Mouse (Mus musculus): ENCODE results near the gene Ppan. TPM values are rescaled to one million over a fixed set of nuclear protein-coding genes. Genes with fewer than 3 reads are reported as not detected.

Gene Ppan
- polyA plus RNA-seq, 1 experiment from 2014 or later = 32.4 TPM

- ATAC-seq (no peak), DNase-seq (no peak)
- Histone ChIP-seq H3K4me2 (ENCODE audit: low read depth, low read length) (no peak overlapping the region), H3K4me1 (ENCODE audit: insufficient read depth) (0 out of 2 replicates have a peak, but pooled peaks cover 3% of the 10 kb centered on the region), H3K27me3 (ENCODE audit: insufficient read depth, low read length) (no peaks in the 10 kb centered on the region), H3K9me3 (ENCODE audit: low read length) (no peaks in the 10 kb centered on the region), H3K36me3 (replicated peaks; ENCODE audit: insufficient read depth, low read length) (peaks cover 16% of the 10 kb centered on the region), H3K27ac (ENCODE audit: low read depth) (no peak overlapping the region), H3K9ac (replicated peaks) (no peak overlapping the region), H3K4me3 (ENCODE audit: low read depth, low read length) (no peak overlapping the region)
- 73% methylated on average over 12 of the region's 12 CpGs for WGBS (ENCODE audit: insufficient replicate concordance)
- peak; percentile 28; the same call in 1 of the 2 replicates for TF ChIP-seq CTCF (IDR thresholded peaks at IDR 0.05; ENCODE audit: low read depth)
- TF ChIP-seq EP300 (IDR thresholded peaks at IDR 0.05; ENCODE audit: low read depth) = no peak
Measured at GRCm38 (mm10) chr9:20870211-20871173, 17.5 kb upstream of the Ppan start.

DNA sequence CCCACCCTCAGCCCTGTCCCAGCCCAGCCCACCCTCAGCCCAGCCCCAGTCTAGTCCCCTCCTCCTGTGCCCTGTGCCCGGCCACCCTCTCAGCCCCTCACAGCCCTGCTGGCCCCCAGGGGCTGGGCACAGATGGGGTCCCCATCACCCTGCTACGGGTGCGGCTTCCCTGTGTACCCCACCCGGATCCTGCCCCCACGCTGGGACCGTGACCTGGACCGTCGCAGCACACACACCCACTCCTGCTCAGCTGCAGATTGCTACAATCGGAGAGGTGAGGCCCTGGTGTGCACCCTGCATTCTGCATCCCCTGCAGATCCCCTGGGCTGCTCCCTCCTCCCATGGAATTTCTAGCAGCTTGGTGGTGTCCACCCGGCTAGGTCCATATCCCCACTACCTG is 15.0 kb upstream of the Ppan start:
- TF ChIP-seq EP300 (IDR thresholded peaks at IDR 0.05; ENCODE audit: low read depth) = no peak
- no peak for TF ChIP-seq CTCF (IDR thresholded peaks at IDR 0.05; ENCODE audit: low read depth)
- Histone ChIP-seq H3K4me1 (ENCODE audit: insufficient read depth) (0 out of 2 replicates have a peak, but pooled peaks cover 7% of the 10 kb centered on the region), H3K9me3 (ENCODE audit: low read length) (no peaks in the 10 kb centered on the region), H3K4me3 (ENCODE audit: low read depth, low read length) (no peak overlapping the region), H3K36me3 (replicated peaks; ENCODE audit: insufficient read depth, low read length) (peaks cover 16% of the 10 kb centered on the region), H3K27ac (ENCODE audit: low read depth) (no peak overlapping the region), H3K9ac (replicated peaks) (no peak overlapping the region), H3K4me2 (ENCODE audit: low read depth, low read length) (no peak overlapping the region), H3K27me3 (ENCODE audit: insufficient read depth, low read length) (no peaks in the 10 kb centered on the region)
- ATAC-seq (no peak), DNase-seq (no peak)
- 88% methylated on average over 10 of the region's 10 CpGs for WGBS (ENCODE audit: insufficient replicate concordance)

DNA sequence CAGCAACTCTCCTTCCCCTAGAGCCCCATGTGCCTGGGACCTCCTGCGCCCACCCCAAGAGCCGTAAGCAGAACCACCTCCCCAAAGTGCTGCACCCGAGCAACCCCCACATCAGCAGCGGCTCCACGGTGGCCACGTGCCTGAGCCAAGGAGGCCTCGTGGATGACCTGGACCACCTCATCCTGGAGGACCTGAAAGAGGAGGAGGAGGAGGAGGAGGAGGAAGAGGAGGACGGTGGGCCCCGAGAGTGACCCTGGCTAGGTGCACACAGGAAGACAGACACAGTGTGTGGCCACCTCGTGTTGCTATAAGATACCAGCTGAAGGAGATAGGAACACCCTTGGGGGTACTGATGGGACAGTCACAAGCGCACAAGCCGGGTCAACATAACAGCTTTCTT is 14.5 kb upstream of the Ppan start:
- Histone ChIP-seq H3K9ac (replicated peaks) (no peak overlapping the region), H3K4me3 (ENCODE audit: low read depth, low read length) (no peak overlapping the region), H3K4me2 (ENCODE audit: low read depth, low read length) (no peak overlapping the region), H3K9me3 (ENCODE audit: low read length) (no peaks in the 10 kb centered on the region), H3K4me1 (ENCODE audit: insufficient read depth) (0 out of 2 replicates have a peak, but pooled peaks cover 7% of the 10 kb centered on the region), H3K27me3 (ENCODE audit: insufficient read depth, low read length) (no peaks in the 10 kb centered on the region), H3K27ac (ENCODE audit: low read depth) (no peak overlapping the region), H3K36me3 (replicated peaks; ENCODE audit: insufficient read depth, low read length) (peaks cover 16% of the 10 kb centered on the region)
- WGBS (ENCODE audit: insufficient replicate concordance) = 86% methylated on average over 12 of the region's 12 CpGs
- DNase-seq = no peak
- ATAC-seq = no peak
- TF ChIP-seq EP300 (IDR thresholded peaks at IDR 0.05; ENCODE audit: low read depth) (no peak), CTCF (IDR thresholded peaks at IDR 0.05; ENCODE audit: low read depth) (no peak)

DNA sequence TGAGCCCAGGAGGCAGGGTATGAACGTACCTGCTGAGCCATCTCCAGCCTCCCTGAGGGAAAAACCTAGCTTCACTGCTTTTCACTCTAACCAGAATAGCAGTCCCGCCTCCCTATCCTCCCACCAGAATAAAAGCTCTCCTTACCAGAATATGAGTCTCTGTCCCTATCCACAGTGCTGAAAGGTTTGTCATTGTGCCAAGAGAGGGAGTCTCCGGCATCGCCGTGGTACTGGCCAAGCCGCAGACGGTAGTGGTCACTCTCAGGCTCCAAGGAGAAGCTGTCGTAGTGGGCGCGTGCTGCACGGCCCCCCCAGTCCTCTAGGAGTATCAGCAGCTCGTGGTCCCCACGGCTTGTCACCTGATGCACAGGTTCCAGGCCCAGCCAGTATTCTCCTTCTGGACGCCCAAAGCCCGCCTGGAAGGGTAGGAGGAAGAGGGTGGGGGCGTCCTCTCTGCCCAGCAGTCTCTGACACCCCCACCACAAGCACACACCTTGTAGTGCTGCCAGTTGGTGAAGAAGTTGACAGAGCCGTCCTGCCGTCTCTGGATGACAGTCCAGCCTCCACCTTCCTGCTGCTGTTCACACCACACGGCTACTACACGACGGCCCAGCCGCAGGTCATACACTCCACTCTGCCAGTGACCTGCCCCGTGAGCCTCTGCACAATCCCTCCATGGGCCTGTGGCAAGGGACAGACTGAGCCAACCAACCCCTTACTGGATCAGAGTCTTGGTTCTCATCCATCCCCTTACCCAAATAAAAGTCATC is 12.8 kb upstream of the Ppan start:
- H3K4me2 ChIP-seq (ENCODE audit: low read depth, low read length) = no peak overlapping the region
- 76% methylated on average over 23 of the region's 23 CpGs for WGBS (ENCODE audit: insufficient replicate concordance)
- ATAC-seq (no peak), DNase-seq (no peak)
- no peak overlapping the region for H3K27ac ChIP-seq (ENCODE audit: low read depth)
- H3K36me3 ChIP-seq (replicated peaks; ENCODE audit: insufficient read depth, low read length) = peaks cover 13% of the 10 kb centered on the region
- 0 out of 2 replicates have a peak, but pooled peaks cover 7% of the 10 kb centered on the region for H3K4me1 ChIP-seq (ENCODE audit: insufficient read depth)
- H3K9ac ChIP-seq (replicated peaks) = no peak overlapping the region
- H3K27me3 ChIP-seq (ENCODE audit: insufficient read depth, low read length) = no peaks in the 10 kb centered on the region
- H3K9me3 ChIP-seq (ENCODE audit: low read length) = no peaks in the 10 kb centered on the region
- TF ChIP-seq CTCF (IDR thresholded peaks at IDR 0.05; ENCODE audit: low read depth) (no peak), EP300 (IDR thresholded peaks at IDR 0.05; ENCODE audit: low read depth) (no peak)
- H3K4me3 ChIP-seq (ENCODE audit: low read depth, low read length) = no peak overlapping the region

GRCm38 (mm10) chr9:20876318-20877117 is 11.5 kb upstream of the Ppan start:
- Histone ChIP-seq H3K4me3 (ENCODE audit: low read depth, low read length) (no peak overlapping the region), H3K27me3 (ENCODE audit: insufficient read depth, low read length) (no peaks in the 10 kb centered on the region), H3K9ac (replicated peaks) (no peak overlapping the region), H3K36me3 (replicated peaks; ENCODE audit: insufficient read depth, low read length) (peaks cover 10% of the 10 kb centered on the region), H3K27ac (ENCODE audit: low read depth) (no peak overlapping the region), H3K9me3 (ENCODE audit: low read length) (no peaks in the 10 kb centered on the region), H3K4me2 (ENCODE audit: low read depth, low read length) (no peak overlapping the region), H3K4me1 (ENCODE audit: insufficient read depth) (0 out of 2 replicates have a peak, but pooled peaks cover 7% of the 10 kb centered on the region)
- DNase-seq (no peak), ATAC-seq (no peak)
- 74% methylated on average over 9 of the region's 9 CpGs for WGBS (ENCODE audit: insufficient replicate concordance)
- TF ChIP-seq EP300 (IDR thresholded peaks at IDR 0.05; ENCODE audit: low read depth) (no peak), CTCF (IDR thresholded peaks at IDR 0.05; ENCODE audit: low read depth) (no peak)

All from liver, postnatal 0 days (tissue).